Mouse (Mus musculus) ES-E14 (cell line): Measurements from ENCODE around the gene Padi6. TPM values are rescaled to one million over a fixed set of nuclear protein-coding genes. Genes with fewer than 3 reads are reported as not detected.

ENCODE experiments used
- DNase-seq: peaks from one replicate; pipeline ENCODE4 v3.0.0-alpha.2; 2013; ENCODE audit warnings: low read depth, low spot score
- H3K27ac ChIP-seq: 2 replicates; pipeline ENCODE4 v1.5.1; 2012; ENCODE audit warnings: low read depth, mild to moderate bottlenecking, low read length, moderate library complexity, mixed read lengths; ENCODE audit not compliant: poor library complexity, insufficient read depth, severe bottlenecking
- H3K36me3 ChIP-seq: 2 replicates; pipeline ENCODE4 v1.6.1; 2012; ENCODE audit warnings: mild to moderate bottlenecking, low read length, moderate library complexity, mixed read lengths; ENCODE audit not compliant: control insufficient read depth, poor library complexity, insufficient read depth, severe bottlenecking
- H3K4me1 ChIP-seq, 2 experiments: fragments of 150-350 bp in 1 of 2; sonication (generic) in 1 of 2; 2 replicates each; pipeline ENCODE4 v1.6.1; 2012; ENCODE audit warnings: low read length in 2 of 2, mild to moderate bottlenecking in 1 of 2, mixed read lengths in 1 of 2; ENCODE audit not compliant: control insufficient read depth in 2 of 2, insufficient read depth in 2 of 2, poor library complexity in 1 of 2
- H3K4me3 ChIP-seq, 2 experiments: fragments of 150-350 bp in 1 of 2; sonication (generic) in 1 of 2; 2 replicates each; pipeline ENCODE4 v1.5.1; 2012; ENCODE audit warnings: low read length in 2 of 2, low read depth in 1 of 2, mild to moderate bottlenecking in 1 of 2, mixed read lengths in 1 of 2; ENCODE audit not compliant: insufficient read depth in 1 of 2, poor library complexity in 1 of 2, severe bottlenecking in 1 of 2
- H3K9ac ChIP-seq: 2 replicates; pipeline ENCODE4 v1.6.1; 2012; ENCODE audit warnings: low read depth, mild to moderate bottlenecking, low read length, mixed read lengths; ENCODE audit not compliant: poor library complexity, insufficient read depth, severe bottlenecking
- H3K9me3 ChIP-seq: fragments of 150-350 bp; sonication (generic); 2 replicates; pipeline ENCODE4 v1.6.1; 2012; ENCODE audit warnings: low read depth, mild to moderate bottlenecking, low read length; ENCODE audit not compliant: control insufficient read depth, insufficient read depth
- CHD2 ChIP-seq: IDR thresholded peaks from 2 replicates; pipeline ENCODE4 v1.6.1; 2014; ENCODE audit warnings: mild to moderate bottlenecking, low read depth, low read length, inconsistent platforms
- HCFC1 ChIP-seq: IDR thresholded peaks from 2 replicates; pipeline ENCODE4 v1.6.1; 2012; ENCODE audit warnings: low read length, inconsistent platforms, borderline replicate concordance; ENCODE audit not compliant: insufficient read depth
- MAFK ChIP-seq: IDR thresholded peaks from 2 replicates; pipeline ENCODE4 v1.6.1; 2014; ENCODE audit warnings: mild to moderate bottlenecking, low read depth, low read length, inconsistent platforms; ENCODE audit not compliant: insufficient read depth
- ZC3H11A ChIP-seq: IDR thresholded peaks from 2 replicates; pipeline ENCODE4 v1.6.1; 2012; ENCODE audit warnings: low read depth, mild to moderate bottlenecking, inconsistent platforms, low read length, borderline replicate concordance
- ZNF384 ChIP-seq: IDR thresholded peaks from 2 replicates; pipeline ENCODE4 v1.6.1; 2012; ENCODE audit warnings: low read depth, low read length, inconsistent platforms
- in situ Hi-C, 2 experiments: fragments of 600-800 bp; cut with MboI; formaldehyde crosslinking; loops; one replicate each; pipeline ENCODE4 v1.15.1; 2025; ENCODE audit warnings: low sequenced_read_pairs in 2 of 2, inconsistent platforms in 1 of 2; ENCODE audit not compliant: unreplicated experiment in 2 of 2
- total RNA-seq: library from RNA; depleted of rRNA; stranded (reverse); fragments of 300-350 nt; gene quantifications from 2 replicates; pipeline ENCODE4 v1.2.3, GENCODE M21; 2012

Gene Padi6
- total RNA-seq, 1 experiment = 0.09 TPM

- H3K4me1 ChIP-seq = no peaks in the 10 kb centered on the region
- H3K9ac ChIP-seq = no peak overlapping the region
- in situ Hi-C loops = no loop called here
- no peak for DNase-seq
- TF ChIP-seq MAFK (no peak), CHD2 (no peak), ZC3H11A (no peak), ZNF384 (no peak), HCFC1 (no peak)
- no peak overlapping the region for H3K27ac ChIP-seq
- no peaks in the 10 kb centered on the region for H3K9me3 ChIP-seq
- H3K36me3 ChIP-seq = no peaks in the 10 kb centered on the region
- H3K4me3 ChIP-seq = no peak overlapping the region
Measured at GRCm38 (mm10) chr4:140740655-140741054, 1.8 kb downstream of the Padi6 start.

GRCm38 (mm10) chr4:140732871-140733270 is 9.6 kb downstream of the Padi6 start:
- TF ChIP-seq ZNF384 (no peak), ZC3H11A (no peak), HCFC1 (no peak)
- Histone ChIP-seq H3K27ac (no peak overlapping the region), H3K4me3 (no peak overlapping the region), H3K4me1 (peaks cover 0 to 14% of the 10 kb centered on the region in 2 experiments; a peak in 2 of 4 replicates), H3K36me3 (no peaks in the 10 kb centered on the region), H3K9me3 (no peaks in the 10 kb centered on the region), H3K9ac (no peak overlapping the region)
- in situ Hi-C loops = no loop called here
- DNase-seq = no peak

- no peak overlapping the region for H3K27ac ChIP-seq
- TF ChIP-seq CHD2 = no peak
- no peak for TF ChIP-seq HCFC1
- TF ChIP-seq MAFK = no peak
- TF ChIP-seq ZNF384 = no peak
- no peak for TF ChIP-seq ZC3H11A
- H3K9me3 ChIP-seq = no peaks in the 10 kb centered on the region
- H3K4me3 ChIP-seq = no peak overlapping the region
- H3K9ac ChIP-seq = no peak overlapping the region
- H3K36me3 ChIP-seq = no peaks in the 10 kb centered on the region
- in situ Hi-C loops = no loop called here
- H3K4me1 ChIP-seq = peaks cover 0 to 14% of the 10 kb centered on the region in 2 experiments; a peak in 2 of 4 replicates
- no peak for DNase-seq
Measured at GRCm38 (mm10) chr4:140731654-140732053, 10.8 kb downstream of the Padi6 start.

- no peak overlapping the region for H3K27ac ChIP-seq
- H3K36me3 ChIP-seq = peaks cover 15% of the 10 kb centered on the region
- in situ Hi-C loops = no loop called here
- no peak overlapping the region for H3K9ac ChIP-seq
- no peak overlapping the region for H3K4me3 ChIP-seq
- DNase-seq = no peak
- peaks cover 0 to 1% of the 10 kb centered on the region in 2 experiments; a peak in 1 of 4 replicates for H3K4me1 ChIP-seq
- H3K9me3 ChIP-seq = no peaks in the 10 kb centered on the region
- no peak for TF ChIP-seq ZC3H11A
- TF ChIP-seq CHD2 = no peak
- TF ChIP-seq MAFK = no peak
- TF ChIP-seq ZNF384 = no peak
- no peak for TF ChIP-seq HCFC1
Measured at GRCm38 (mm10) chr4:140726907-140727306, 15.5 kb downstream of the Padi6 start.

GRCm38 (mm10) chr4:140724739-140725138 is 17.7 kb downstream of the Padi6 start:
- in situ Hi-C loops = no loop called here
- Histone ChIP-seq H3K4me3 (no peak overlapping the region), H3K9me3 (no peaks in the 10 kb centered on the region), H3K27ac (no peak overlapping the region), H3K4me1 (peaks cover 0 to 14% of the 10 kb centered on the region in 2 experiments; a peak in 2 of 4 replicates), H3K9ac (no peak overlapping the region), H3K36me3 (peaks cover 37% of the 10 kb centered on the region)
- no peak for DNase-seq
- TF ChIP-seq ZNF384 (no peak), ZC3H11A (no peak), CHD2 (no peak), MAFK (no peak), HCFC1 (no peak)
